Mouse (Mus musculus): ENCODE results near the gene Cacna2d1.

- TF ChIP-seq CTCF (IDR thresholded peaks at IDR 0.05; ENCODE audit: low read depth, low read length), result no peak
- no peak for TF ChIP-seq POLR2A (IDR thresholded peaks at IDR 0.05; ENCODE audit: borderline replicate concordance, low read depth, low read length)
Measured at GRCm38 (mm10) chr5:16045147-16045878, 110.8 kb downstream of the Cacna2d1 start.
